Mouse (Mus musculus): Measurements from ENCODE around the gene Ipo7.

- TF ChIP-seq GATA1 (IDR thresholded peaks at IDR 0.05; ENCODE audit: borderline replicate concordance, low read length) (no peak), FLI1 (IDR thresholded peaks at IDR 0.05; ENCODE audit: low read length) (no peak)
Observed at GRCm38 (mm10) chr7:110030342-110030741, 12.3 kb downstream of the Ipo7 start.
